Mouse (Mus musculus) testis, postnatal 10 days (tissue): Measurements from ENCODE around the gene Apbb2.

Source experiments
- DNase-seq: peaks from one replicate; pipeline ENCODE4 v3.0.0; 2021; ENCODE audit warnings: low spot score

The Apbb2 gene

DNA sequence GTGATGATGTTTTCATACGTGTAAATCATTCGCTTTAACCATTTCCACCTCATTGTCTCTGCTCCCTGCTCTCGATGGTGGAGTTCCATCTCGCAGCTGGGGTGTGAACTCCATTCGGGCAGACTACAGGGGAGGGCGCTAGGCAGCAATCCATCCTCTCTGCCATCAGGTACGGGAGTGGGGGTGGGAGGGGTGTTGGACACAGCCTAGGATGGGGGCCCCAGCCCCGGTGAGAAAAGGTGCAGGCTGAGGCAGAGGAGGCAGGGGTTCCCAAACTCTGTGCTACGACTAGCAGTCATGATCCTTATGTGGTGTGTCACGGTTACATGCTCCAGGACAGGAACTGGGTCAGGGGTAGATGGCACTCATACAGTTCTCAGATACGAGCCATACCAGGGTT lies 144.4 kb downstream of the Apbb2 start:
- no peak for DNase-seq

DNA sequence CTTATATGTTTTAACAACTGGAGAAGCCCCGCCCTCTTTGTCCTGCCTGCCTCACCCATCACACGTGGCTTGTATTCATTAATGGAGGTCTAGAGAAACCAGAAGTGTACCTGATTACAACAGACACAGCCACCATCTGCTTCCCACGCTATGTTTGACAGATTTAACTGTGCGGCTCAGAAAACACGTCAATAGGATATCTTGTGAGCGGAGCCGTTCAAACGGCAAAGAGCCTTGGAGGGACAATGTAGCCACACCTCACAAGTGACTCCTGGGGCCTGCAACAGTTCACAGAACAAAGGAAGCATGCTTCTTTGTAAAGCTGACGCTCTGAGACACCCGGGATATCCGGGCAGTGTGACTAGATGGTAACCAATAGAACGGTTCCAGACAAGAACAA lies 145.0 kb downstream of the Apbb2 start:
- DNase-seq = no peak

DNA sequence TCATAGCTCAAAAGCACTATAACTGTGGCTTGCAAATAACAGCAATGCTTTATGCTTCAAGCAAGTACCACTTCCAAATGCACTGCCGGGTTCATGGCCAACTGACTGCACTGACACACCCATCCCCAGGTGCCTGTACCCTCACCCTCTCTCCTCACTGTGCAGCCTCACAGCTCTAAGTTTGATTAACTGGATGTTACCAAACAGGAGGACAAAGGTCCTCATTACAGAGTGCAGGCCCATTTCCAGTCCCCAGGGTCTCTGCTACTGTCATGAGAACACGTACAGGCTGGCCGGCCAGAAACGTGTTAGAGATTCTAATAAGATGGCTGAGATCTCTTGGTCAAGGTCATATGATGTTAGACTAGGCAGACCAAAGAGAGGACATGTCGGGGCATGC lies 147.7 kb downstream of the Apbb2 start:
- no peak for DNase-seq

DNA sequence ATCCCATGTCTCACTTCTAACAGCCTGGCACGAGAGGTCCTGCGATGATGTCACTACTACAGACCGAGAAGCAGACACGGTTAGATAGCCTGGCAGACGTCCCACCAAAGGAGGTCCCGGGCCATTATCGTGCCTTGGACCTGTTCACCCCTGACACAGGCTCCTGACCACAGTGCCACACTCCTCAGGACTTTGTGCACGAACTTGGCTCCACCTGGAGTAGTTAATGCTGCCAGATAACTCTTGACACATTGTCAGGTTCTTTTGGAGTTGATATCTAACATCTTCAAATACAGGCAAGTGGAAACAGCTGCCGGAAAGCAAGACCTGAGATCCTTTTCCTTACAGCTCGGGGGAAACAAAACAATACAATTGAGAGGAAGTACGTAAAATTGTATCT lies 148.9 kb downstream of the Apbb2 start:
- no peak for DNase-seq

DNA sequence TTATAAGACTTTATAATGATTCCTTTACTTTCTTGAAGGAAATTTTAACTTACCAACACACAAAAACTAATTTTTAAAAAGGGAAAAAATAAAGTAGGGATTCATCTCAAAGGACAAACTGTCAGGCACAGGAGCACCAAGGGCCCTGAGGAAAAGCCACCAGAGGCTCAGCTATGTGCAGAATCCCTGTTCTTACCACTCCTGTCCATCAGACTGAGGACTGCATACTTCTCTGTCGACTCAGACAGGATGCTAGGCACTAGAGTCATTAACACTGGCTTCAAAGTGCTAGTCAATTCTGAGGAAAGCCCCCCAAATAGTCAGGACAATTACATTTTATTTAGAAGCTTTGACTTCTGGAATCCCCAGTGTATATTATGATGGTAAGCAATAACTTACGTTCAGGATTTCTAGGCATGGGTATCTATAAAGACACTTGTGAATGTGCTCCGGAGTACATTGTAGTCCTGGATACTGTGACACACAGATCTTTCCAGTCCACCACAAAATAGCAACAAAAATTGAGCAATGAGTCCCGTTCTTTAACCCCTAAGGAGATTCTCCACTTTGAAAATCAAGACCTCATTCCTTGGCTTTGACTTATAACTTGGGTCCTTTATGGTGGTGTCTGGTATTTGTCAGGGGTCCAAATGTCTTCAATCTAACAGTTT lies 150.1 kb downstream of the Apbb2 start:
- no peak for DNase-seq

DNA sequence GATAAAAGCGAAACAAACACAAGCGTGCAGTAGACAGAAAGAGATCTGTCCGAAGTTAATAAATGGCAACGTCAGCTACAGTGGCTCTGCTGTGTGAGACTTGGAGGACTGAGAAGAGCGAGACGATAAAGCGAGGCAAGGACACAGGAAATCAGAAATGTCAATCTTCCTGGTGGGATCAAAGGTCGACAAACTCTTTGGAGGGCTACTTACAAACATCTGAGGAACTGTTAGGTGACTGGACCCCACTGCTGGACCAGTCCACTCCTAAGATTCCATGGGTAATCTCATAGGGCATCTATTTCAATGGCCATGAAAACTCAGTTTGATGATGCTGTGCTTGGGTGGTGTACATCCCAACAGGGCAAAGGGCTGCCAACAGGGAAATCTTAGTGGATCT lies 155.9 kb downstream of the Apbb2 start:
- DNase-seq = no peak

DNA sequence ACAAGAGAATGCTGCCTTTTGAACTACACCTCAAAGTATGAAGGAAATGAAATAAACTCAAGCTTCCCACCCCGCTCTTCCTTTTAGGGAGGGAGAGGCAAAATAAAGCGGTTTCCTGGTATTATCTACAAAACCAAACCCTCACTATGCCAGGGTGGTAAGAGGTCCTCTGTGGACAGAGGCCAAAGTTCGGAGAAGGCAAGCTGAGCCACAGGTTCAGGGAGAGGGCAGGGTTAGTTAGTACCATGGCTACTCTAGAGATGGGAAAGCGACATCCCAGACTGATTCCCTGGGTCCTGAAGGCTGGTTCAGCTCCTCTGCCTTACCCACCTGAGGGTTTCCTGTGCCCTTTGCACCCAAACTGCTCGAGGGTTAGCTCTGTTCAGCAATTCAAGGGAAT lies 159.7 kb downstream of the Apbb2 start:
- DNase-seq = no peak

DNA sequence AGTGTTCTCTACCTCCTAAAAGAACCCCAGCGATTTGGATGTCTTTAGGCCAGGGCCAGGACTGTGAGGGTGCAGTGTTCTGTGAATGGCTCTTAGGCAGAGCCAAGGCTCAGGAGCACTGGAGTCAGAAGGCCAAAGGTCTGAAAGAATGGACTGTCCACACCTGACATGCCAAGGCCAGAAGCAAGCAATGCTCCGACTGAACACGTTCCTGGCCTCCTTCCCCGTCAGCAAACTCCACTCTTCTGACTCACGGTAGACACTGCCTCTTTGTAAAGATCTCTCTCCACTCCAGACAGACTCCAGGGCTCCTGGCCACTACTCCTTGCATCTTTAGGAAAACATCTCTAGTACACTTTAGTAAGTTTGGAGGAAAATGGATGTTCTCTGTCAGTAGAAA lies 163.3 kb downstream of the Apbb2 start:
- no peak for DNase-seq

DNA sequence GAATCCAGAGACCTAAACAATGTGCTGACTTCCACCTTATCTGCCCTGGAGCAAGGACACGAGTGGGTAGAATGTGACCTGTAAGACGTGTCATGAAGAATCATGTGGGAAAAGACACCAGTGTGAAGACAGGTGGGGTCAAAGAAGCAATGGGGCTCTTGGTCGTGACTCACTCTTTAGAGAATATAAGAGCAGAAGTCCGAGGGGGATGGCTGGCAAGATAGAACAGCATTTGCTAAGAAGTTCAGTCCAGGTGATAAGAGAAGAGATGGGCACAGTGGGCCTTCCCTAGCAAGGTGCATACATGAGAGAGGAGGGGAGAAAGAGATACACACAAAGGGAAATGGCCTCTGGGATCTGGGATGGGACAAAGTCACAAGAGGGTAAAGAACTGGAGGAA lies 163.8 kb downstream of the Apbb2 start:
- DNase-seq = no peak

DNA sequence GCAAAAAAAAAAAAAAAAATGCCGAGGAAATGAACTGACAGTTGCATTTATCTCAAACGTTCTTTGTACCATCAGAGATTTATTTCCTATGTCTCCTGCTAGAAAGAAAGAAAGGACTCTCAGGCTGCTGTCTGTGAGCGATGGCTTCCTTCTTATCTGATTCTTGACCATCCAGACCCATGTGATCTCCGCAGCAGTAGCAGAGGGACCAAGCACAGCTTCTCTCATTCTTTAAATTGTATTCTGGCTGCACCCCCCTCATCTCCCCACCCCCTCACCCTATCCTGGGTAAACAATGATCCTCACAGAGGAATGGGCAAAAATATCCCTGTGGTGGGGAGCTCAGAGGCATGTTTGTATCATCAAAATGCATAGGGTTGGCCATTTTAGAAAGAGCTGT lies 165.5 kb downstream of the Apbb2 start:
- no peak for DNase-seq

- no peak for DNase-seq
These were observed 167.0 kb downstream of the Apbb2 start for GRCm38 (mm10) chr5:66451561-66451960.

DNA sequence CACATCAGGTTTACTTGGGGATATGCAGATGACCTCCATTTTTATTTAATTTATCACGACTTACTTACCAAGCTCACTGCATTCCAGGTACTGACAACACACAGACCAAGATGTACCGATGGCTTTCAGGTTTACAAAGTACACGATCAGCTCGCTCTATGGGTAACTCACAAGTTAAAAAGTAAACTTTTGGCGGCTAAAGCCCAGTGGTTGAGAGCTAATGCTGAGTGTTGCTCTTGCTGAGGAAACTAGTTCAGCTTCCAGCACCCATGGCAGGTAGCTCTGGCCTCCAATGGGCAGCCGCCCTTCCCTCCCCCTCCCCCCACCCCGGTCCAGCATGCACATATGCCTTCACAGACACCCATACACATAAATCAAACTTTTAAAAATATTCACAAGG lies 173.1 kb downstream of the Apbb2 start:
- DNase-seq = no peak

DNA sequence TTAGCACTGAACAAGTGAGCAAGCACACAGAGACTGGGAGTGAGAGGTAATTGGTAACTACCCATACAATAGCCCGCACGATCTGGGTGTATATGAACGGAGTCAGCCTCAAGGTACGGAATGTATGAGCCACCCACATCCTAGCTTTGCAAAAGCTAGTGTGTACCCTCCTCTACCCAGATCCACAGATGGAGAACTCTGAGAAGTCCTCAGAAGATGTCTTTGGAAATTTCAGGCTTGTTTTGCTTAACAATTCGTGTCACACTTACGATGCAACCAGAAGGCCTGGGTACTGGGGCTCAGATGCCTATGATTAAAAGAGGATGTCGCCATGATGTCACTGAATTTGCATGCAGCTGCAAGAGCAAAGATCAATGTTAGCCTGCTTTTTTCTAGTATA lies 176.3 kb downstream of the Apbb2 start:
- no peak for DNase-seq

DNA sequence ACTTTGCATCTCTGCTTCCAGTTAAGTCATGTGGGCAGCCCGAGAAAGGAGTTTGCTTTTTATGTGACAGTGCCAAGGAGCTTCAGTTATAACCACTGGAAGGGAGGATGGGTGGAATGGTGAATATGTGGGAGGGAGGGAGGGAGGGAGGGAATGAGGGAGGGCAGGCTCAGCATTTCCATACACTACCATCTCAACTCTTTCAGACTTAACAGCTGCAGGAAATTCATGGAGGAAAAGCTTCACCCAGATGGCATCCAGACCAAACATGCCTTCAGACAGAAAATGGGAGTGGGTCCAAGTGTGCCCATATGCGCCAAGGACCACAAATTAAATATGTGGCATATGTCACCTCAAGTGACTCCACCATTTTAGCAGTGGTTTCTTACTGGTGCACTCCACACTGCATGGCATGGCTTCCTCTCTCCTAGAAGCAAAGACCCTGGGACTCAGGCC lies 181.8 kb downstream of the Apbb2 start:
- no peak for DNase-seq

DNA sequence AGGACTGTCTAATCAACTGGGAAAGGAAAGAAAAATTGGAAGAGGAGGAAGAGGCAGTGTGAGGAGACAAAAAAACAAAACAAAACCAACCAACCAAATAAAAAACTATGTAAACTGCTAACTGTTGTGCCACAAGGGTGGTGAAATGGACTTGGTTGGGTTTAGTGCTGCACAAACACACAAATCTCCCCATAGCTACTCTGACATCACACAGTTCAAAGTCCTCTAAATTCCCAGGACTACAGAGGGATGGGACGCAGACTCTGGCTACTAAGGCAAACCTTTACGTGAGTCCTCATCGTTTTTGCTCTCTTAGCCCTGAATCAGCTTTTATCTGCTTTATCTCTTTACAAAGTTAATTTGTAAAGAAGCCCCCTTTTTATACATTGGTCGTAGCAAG lies 183.4 kb downstream of the Apbb2 start:
- DNase-seq = no peak

DNA sequence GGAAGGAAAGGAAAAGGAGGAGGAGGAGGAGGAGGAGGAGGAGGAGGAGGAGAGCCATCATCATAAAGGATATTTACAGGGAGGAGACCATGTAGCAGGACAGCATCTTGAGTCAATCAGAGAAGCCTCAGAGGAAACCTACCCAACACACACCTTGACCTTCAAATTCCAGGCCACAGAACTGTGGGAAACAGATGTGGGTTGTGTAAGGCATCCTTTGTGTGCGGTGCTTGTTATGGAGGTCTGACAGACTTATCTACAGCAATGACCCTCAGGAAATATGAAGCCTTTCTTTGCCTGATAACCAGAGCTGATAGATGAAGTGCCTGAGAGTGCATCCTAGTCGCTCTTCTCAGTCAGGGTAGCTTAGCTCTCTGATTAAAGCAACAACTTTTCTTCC lies 189.5 kb downstream of the Apbb2 start:
- no peak for DNase-seq

GRCm38 (mm10) chr5:66428071-66428470 lies 190.5 kb downstream of the Apbb2 start:
- DNase-seq = no peak

DNA sequence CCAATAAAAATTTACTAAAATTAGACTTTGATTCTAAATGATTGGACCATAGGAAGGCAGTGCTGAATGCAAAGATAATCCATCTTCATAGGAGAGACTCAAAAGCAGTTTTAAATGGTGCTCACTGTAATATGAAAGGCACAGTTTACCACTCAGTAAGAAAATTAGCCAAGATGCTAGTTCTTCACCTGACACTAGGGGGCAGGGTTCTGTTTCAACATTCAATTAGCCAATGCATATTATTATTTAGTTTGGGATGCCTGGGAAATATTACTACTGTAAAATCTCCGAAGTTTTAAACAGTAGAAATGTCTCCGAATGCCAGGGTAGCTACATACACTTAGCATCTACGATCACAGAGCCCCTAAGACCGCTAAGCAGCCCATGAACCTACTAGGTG lies 194.7 kb downstream of the Apbb2 start:
- no peak for DNase-seq

DNA sequence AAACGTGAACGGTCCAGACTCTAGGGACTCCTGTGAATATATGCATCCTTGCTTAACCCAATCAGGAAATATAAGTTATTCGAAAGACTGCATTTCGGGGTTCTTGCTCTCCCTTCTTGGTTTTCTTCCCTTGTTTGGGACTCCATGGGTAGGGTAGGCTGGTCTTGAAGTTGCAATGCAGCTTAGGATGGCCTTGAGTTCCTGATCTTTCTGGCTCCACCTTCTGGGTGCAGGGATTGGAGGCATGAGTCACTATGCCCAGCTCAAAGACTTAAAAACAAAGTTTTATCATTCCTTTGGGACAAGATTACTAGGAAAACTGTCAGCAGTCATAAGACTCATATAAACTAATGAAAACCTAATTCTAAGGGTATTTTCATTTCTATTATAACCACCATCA lies 195.1 kb downstream of the Apbb2 start:
- no peak for DNase-seq

- DNase-seq = no peak
These were observed 196.6 kb downstream of the Apbb2 start for GRCm38 (mm10) chr5:66421954-66422353.

DNA sequence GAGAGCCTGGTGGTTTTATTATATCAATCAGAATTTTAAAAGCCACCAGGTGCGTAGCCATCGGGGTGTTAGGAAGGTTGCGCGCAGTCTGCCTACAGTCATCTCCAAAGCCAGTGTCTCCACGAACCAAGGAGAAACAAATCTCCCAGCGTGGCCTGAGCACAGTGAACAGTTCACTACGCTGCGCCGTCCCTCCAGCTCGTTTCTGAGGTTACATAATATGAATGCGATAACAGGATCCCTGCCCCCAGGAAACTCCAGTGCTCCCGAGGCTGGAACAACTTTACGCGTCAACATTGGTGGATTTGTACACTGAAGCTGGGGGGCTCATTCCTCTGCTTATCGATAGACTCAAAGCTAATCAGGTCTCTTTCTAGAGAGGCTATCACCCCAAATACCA lies 197.4 kb downstream of the Apbb2 start:
- no peak for DNase-seq

DNA sequence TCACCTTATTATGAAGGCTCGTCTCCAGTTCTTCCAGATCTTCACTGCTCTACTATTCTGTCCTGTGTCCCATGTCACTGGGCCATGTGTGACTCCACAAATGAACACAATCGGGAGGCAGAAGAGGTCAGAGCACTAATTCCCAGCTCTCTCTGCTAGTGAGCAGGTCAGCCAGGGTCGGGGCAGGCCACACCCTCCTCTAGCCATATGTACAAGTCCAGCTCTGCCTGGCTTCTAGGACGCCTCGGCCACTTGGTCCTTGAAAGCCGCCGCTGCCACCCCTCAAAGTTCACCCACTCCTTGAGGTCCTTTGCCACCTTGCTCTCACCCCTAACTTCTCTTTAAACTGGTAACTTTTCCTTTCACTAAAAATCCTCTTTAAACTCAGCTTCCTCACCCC lies 198.6 kb downstream of the Apbb2 start:
- no peak for DNase-seq

DNA sequence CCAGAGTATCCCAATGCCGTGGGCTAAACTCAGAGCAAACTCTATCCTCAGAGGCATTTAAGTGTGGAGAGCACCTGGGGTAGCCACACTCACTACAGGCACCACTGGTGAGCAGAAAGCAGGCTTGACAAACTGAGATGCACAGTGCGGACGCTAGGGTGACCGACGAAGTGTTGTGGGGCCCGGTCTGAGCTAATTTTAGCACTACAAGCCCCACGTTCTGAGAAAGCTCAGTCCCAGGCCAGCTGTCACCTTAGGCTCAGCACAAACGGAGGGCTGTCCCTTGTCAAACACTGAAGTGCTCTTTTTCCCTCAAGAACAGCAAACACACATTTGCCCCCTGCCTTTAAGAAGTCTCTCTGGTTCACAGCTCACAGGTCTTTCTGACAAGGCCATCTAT lies 201.3 kb downstream of the Apbb2 start:
- no peak for DNase-seq

DNA sequence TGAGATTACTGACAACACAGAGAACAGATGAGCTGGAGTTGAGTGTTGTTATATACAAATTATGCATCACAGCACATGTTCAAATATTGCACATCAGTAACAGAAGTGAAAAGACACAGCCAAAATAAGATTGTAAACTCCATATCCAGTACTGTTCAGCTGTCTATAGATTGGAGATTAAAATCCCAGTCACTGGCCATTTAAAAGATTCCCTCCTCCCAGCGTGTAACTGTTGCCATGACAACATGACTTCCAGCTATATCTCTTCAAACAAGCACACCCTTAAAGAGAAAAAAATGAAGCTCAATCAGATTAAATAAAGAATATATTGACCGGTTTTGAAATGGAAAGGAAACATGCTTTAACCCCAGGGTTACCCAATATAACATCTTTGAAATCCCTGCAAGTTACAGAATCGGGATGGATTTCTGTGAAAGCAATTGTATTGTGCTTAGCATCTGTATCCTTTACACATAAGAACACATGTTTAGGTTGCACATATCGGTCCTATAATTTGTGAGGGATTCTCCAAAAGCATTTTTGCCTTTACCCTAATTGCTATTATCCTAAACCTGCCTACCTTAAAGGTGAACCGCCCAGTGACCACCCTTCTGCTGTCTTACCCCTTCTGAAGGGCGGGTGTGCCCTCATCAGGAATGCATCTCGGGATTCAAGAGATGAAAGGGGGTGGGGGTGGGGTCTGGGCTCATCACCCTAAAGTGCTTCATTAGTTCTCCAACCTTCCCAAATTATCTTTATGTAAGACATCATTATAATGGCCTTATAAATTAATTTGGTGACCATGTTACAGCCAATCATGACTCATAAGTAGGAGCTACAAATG lies 202.7 kb downstream of the Apbb2 start:
- DNase-seq = no peak
